Mouse (Mus musculus) G1E-ER4 (cell line): ENCODE measurements around the gene Gm19935. TPM values are rescaled to one million over a fixed set of nuclear protein-coding genes. Genes with fewer than 3 reads are reported as not detected.

Experiments
- GATA1 ChIP-seq: IDR thresholded peaks from one replicate; pipeline ENCODE4 v1.8.0; 2012; ENCODE audit warnings: low read length, inconsistent platforms
- polyA plus RNA-seq: library from polyadenylated mRNA; stranded (reverse); fragments of >175 nt; gene quantifications from 2 replicates; pipeline ENCODE4 v1.2.3, GENCODE M21; 2012

The Gm19935 gene
- polyA plus RNA-seq, 1 experiment: not detected

DNA sequence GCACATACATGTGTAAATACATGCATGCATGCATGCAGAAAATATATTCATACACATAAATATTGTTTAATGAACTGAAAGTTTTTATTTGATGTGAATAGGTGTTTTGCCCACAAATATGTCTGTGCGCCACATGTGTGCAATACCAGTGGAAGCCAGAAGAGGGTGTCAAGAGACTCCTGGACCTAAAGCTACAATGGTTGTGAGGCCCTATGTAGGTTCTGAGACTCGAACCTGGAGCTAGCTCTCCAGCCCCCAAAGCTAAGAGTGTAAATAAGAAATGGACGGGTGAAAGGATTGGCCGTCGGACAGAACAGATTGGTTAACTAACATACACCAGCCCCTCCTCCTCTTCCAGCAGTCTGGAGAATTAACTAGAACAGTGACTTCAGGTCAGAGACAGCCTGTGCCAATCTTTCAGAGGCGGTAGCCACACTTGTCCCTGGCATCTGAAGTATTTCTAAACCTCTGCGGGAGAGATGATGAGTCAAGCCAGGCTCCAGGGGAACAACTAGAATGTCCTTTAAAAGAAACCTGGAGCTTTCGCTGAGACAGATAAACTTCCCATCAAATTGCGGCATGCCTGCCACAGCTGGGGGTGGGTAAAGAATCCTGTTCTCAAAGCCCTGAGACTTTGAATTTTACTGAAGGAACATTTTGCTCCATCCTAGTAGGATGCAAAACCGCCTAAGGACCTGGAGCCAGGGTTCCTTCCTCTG lies 3.4 kb downstream of the Gm19935 start:
- TF ChIP-seq GATA1: no peak

DNA sequence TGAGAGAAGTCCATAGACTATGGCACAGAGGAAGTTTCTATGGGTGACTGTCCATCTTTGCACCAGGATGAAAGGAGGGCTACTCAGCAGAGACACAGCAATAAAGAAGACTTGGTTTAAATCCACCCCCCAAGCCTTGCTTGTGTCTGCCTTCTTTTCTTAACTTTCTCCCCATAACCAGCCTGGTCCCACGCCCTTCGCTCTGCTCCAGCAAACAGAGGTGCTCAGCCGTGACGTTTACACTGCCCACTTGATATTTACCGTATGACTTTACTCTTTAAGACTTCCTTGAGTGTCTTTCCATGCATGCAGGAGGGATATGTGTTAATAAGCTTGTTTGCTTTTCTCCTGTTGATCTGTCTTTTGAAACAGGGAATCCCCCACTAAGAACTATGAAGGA lies 17.7 kb downstream of the Gm19935 start:
- TF ChIP-seq GATA1: no peak

- no peak for TF ChIP-seq GATA1
These were observed 22.0 kb downstream of the Gm19935 start for GRCm38 (mm10) chr8:90794990-90795861.

- TF ChIP-seq GATA1: no peak
These were observed 23.5 kb downstream of the Gm19935 start for GRCm38 (mm10) chr8:90793710-90794109.

DNA sequence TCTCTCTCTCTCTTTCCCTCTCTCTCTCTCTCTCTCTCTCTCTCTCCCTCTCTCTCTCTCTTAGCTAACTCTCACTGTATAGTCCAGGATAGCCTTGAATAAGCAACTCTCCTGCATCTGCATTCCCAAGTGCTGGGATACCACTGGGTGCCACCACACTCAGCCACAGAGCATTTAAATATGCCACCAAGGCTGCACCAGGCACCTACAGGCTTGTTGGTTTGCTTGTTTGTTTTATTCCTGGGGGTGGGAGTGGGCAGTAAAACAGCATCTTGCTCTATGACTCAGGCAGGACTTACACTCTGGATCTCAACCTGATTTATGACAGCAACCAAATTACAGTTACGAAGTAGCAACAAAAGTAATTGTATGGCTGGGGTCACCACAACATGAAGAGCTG lies 25.6 kb downstream of the Gm19935 start:
- no peak for TF ChIP-seq GATA1

DNA sequence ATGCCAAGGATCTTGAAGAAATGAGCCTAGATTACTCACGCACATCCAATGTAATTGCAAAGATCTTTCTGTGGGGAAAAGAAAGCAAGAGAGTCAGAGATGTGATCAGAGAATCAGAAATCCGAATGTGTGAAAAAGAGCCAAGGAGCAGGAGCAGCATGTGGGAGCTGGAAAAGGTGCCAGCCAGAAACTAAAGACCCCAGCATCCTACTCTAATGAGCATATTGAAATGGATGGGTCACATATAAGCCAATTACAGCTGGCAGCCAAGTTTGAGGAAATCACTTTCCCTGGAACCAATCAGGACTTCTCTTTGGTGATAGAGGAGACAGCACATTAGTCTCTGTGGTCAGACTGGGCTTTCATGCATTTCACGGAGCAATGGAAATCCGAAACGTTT lies 47.4 kb downstream of the Gm19935 start:
- no peak for TF ChIP-seq GATA1

Other genes with a start within 250 kb of the Gm19935 start
- gene Chd9, start 11.0 kb upstream of the Gm19935 start, polyA plus RNA-seq: 1.4 and 1.8 TPM in 2 replicates